Mouse (Mus musculus): Measurements from ENCODE around the gene Nrde2. TPM values are rescaled to one million over a fixed set of nuclear protein-coding genes. Genes with fewer than 3 reads are reported as not detected.

Gene Nrde2
- polyA plus RNA-seq, 1 experiment from 2014 or later, result 4.4 TPM

DNA sequence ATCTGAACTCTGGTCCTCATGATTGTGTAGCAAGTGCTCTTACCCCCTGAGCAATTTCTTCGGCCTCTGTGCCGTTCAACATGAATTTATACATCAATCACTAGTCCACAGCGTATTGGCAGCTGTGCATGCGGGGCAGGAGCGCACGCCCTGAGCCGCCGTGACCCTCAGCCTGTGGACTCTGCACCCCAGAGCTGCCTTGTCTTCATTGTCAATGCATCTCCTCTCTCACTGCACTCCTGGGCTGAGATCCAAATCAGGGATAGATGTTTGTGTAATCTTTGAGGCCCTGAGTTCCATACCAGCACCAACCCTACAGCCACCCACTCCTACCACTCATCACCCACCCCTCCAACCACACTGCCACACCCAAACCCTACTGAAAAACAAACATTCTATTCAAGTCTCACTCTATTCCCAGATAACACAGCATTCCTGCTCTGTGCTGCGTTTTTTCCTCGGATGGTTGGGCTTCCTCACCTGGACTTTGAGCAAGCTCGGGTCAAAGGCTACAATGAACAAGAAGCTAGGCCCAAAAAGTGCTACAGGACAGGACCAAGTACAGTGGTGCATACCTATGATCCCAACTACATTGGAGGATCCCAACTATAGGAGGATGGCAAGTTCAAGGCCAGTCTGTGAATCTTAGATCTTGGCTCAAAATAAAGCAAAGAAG is 16.5 kb downstream of the Nrde2 start:
- Histone ChIP-seq H3K9ac (ENCODE audit: low read depth, low read length) (no peak overlapping the region), H3K36me3 (ENCODE audit: control insufficient read depth, insufficient read depth) (peaks cover 19% of the 10 kb centered on the region), H3K27ac (ENCODE audit: low read length) (no peak overlapping the region), H3K4me2 (ENCODE audit: low read depth, low read length) (no peak overlapping the region), H3K4me3 (ENCODE audit: low read depth, low read length) (no peak overlapping the region), H3K4me1 (ENCODE audit: control insufficient read depth, low read depth, low read length) (no peaks in the 10 kb centered on the region), H3K9me3 (replicated peaks; ENCODE audit: control insufficient read depth, low read length) (no peaks in the 10 kb centered on the region), H3K27me3 (ENCODE audit: control insufficient read depth, insufficient read depth, low read depth, low read length) (no peaks in the 10 kb centered on the region)
- WGBS (ENCODE audit: insufficient replicate concordance), result 74% methylated on average over 11 of the region's 11 CpGs
- peak; percentile 65; the same call in 1 of the 2 replicates for ATAC-seq (ENCODE audit: low read depth)

DNA sequence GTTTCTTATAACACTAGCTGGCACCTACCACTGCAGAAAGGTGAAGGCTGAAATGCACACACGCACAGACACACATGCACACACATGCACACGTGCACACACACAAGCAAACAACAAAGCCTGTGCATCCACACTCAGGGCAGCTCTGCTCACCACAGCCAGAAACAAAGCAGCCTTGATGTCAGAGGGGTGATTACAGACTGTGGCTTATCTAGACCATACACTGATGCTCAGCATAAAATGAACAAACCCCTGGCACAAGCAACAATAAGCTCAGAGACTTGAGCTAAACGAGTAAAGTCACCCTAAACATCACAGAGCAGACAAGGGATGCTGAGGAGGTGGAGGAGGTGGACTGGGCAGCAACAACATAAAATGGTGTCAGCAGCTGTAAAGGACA is 24.3 kb downstream of the Nrde2 start:
- Histone ChIP-seq H3K36me3 (ENCODE audit: control insufficient read depth, insufficient read depth) (peaks cover 17% of the 10 kb centered on the region), H3K9me3 (replicated peaks; ENCODE audit: control insufficient read depth, low read length) (no peaks in the 10 kb centered on the region), H3K9ac (ENCODE audit: low read depth, low read length) (no peak overlapping the region), H3K27me3 (ENCODE audit: control insufficient read depth, insufficient read depth, low read depth, low read length) (no peaks in the 10 kb centered on the region), H3K27ac (ENCODE audit: low read length) (no peak overlapping the region), H3K4me1 (ENCODE audit: control insufficient read depth, low read depth, low read length) (no peaks in the 10 kb centered on the region; the same call in 1 of the 2 replicates), H3K4me3 (ENCODE audit: low read depth, low read length) (no peak overlapping the region), H3K4me2 (ENCODE audit: low read depth, low read length) (no peak overlapping the region)
- 55% methylated on average over 3 of the region's 3 CpGs for WGBS (ENCODE audit: insufficient replicate concordance)
- 0 out of 2 replicates have a peak, but pooled peaks have one; percentile 39 for ATAC-seq (ENCODE audit: low read depth)

DNA sequence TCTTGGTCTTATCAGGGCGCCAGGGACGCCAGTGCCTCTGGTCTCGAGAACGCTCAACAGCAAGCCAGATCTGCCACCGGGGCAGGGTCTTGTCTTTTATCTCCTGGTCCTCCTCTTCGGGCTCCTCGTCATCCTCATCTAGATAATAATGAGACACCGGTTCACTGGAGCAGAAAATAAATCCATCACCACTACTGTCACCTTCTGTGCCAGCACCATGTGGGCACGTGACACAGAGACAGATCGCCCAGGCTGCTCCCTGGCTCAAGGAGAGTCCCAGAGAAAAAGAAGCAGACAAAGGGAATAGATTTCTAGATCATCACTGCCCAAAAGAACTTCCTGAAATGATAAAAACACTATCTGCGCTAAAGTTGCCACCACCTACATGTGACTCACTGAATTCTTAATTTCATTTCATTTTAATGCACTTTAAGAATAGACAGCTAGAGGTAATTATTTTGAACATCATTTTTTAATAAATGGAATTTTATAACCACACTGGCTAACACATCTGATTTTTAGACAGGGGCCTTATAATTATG is 25.0 kb downstream of the Nrde2 start:
- Histone ChIP-seq H3K9ac (ENCODE audit: low read depth, low read length) (no peak overlapping the region), H3K4me1 (ENCODE audit: control insufficient read depth, low read depth, low read length) (no peaks in the 10 kb centered on the region; the same call in 1 of the 2 replicates), H3K27me3 (ENCODE audit: control insufficient read depth, insufficient read depth, low read depth, low read length) (no peaks in the 10 kb centered on the region), H3K27ac (ENCODE audit: low read length) (no peak overlapping the region), H3K4me2 (ENCODE audit: low read depth, low read length) (no peak overlapping the region), H3K36me3 (ENCODE audit: control insufficient read depth, insufficient read depth) (peaks cover 14% of the 10 kb centered on the region), H3K9me3 (replicated peaks; ENCODE audit: control insufficient read depth, low read length) (no peaks in the 10 kb centered on the region), H3K4me3 (ENCODE audit: low read depth, low read length) (no peak overlapping the region)
- 58% methylated on average over 11 of the region's 11 CpGs for WGBS (ENCODE audit: insufficient replicate concordance)
- ATAC-seq (ENCODE audit: low read depth), result no peak

DNA sequence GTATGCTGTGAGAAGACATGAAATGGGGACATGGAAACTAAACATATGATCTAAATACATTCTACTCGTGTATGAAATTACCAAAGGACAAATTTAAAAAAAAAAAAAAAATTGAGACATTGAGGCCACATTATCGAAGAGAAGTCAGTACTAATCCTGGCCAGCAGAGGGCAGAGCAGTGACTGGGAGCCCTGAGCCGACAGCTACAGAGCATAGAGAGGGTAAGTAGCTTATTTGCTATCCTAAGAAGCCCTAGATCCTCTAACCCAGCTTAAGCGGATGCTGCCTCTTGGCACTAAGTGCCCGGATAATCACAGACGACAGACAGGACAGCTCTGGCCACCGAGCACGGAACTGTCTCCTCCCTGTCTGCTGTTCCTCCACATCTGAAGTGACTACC is 27.8 kb downstream of the Nrde2 start:
- H3K27ac ChIP-seq (ENCODE audit: low read length), result no peak overlapping the region
- no peaks in the 10 kb centered on the region; the same call in 1 of the 2 replicates for H3K4me1 ChIP-seq (ENCODE audit: control insufficient read depth, low read depth, low read length)
- H3K36me3 ChIP-seq (ENCODE audit: control insufficient read depth, insufficient read depth), result peaks cover 15% of the 10 kb centered on the region
- H3K4me2 ChIP-seq (ENCODE audit: low read depth, low read length), result no peak overlapping the region
- no peak overlapping the region for H3K4me3 ChIP-seq (ENCODE audit: low read depth, low read length)
- H3K9ac ChIP-seq (ENCODE audit: low read depth, low read length), result no peak overlapping the region
- H3K27me3 ChIP-seq (ENCODE audit: control insufficient read depth, insufficient read depth, low read depth, low read length), result no peaks in the 10 kb centered on the region
- no peak for ATAC-seq (ENCODE audit: low read depth)
- WGBS (ENCODE audit: insufficient replicate concordance), result 47% methylated on average over 8 of the region's 8 CpGs
- H3K9me3 ChIP-seq (replicated peaks; ENCODE audit: control insufficient read depth, low read length), result no peaks in the 10 kb centered on the region

DNA sequence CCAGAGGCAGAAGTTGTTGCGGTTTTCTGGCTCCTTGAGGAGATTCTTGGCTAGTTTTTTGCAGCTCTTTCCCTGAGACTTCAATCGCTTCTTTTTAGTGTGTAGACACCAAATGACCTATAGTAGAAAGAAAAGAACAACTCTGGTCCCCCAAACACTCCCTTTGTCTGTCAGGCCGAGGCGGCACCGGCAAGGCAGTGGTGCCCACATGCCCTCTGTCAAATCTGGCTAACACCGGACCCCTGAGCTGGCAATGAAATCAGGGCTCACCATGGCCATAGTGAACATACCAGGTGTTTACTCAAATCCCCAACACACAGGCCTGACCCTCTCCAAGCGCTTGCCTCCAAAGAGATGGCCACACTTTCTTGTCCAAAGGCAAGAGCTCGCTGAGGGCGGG is 28.3 kb downstream of the Nrde2 start:
- 74% methylated on average over 9 of the region's 9 CpGs for WGBS (ENCODE audit: insufficient replicate concordance)
- Histone ChIP-seq H3K4me2 (ENCODE audit: low read depth, low read length) (no peak overlapping the region), H3K27ac (ENCODE audit: low read length) (no peak overlapping the region), H3K4me3 (ENCODE audit: low read depth, low read length) (no peak overlapping the region), H3K9me3 (replicated peaks; ENCODE audit: control insufficient read depth, low read length) (no peaks in the 10 kb centered on the region), H3K4me1 (ENCODE audit: control insufficient read depth, low read depth, low read length) (no peaks in the 10 kb centered on the region; the same call in 1 of the 2 replicates), H3K27me3 (ENCODE audit: control insufficient read depth, insufficient read depth, low read depth, low read length) (no peaks in the 10 kb centered on the region), H3K36me3 (ENCODE audit: control insufficient read depth, insufficient read depth) (peaks cover 15% of the 10 kb centered on the region), H3K9ac (ENCODE audit: low read depth, low read length) (no peak overlapping the region)
- ATAC-seq (ENCODE audit: low read depth), result no peak

DNA sequence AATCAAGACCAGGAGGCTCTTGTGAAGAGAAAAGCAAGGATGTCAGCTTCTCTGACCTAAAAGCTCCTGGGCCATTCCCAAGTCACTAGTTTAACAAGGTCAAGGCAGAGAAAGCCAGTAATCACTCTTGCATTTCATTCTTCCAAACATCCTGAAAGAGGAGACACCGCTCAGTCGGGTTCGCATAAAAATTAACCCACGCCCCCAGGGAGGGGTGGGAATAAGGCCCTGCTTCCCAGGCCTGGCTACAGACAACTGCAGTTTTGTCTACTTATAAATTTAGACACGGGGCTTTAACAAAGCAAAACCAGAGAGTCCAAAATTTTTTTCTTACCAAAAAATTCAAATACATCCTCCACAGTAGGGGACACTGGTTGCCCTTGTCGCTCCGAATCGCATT is 30.5 kb downstream of the Nrde2 start:
- Histone ChIP-seq H3K9me3 (replicated peaks; ENCODE audit: control insufficient read depth, low read length) (no peaks in the 10 kb centered on the region), H3K4me3 (ENCODE audit: low read depth, low read length) (no peak overlapping the region), H3K9ac (ENCODE audit: low read depth, low read length) (no peak overlapping the region), H3K27ac (ENCODE audit: low read length) (no peak overlapping the region), H3K4me2 (ENCODE audit: low read depth, low read length) (no peak overlapping the region), H3K27me3 (ENCODE audit: control insufficient read depth, insufficient read depth, low read depth, low read length) (no peaks in the 10 kb centered on the region), H3K36me3 (ENCODE audit: control insufficient read depth, insufficient read depth) (peaks cover 30% of the 10 kb centered on the region), H3K4me1 (ENCODE audit: control insufficient read depth, low read depth, low read length) (no peaks in the 10 kb centered on the region)
- no peak for ATAC-seq (ENCODE audit: low read depth)
- 84% methylated on average over 8 of the region's 8 CpGs for WGBS (ENCODE audit: insufficient replicate concordance)

DNA sequence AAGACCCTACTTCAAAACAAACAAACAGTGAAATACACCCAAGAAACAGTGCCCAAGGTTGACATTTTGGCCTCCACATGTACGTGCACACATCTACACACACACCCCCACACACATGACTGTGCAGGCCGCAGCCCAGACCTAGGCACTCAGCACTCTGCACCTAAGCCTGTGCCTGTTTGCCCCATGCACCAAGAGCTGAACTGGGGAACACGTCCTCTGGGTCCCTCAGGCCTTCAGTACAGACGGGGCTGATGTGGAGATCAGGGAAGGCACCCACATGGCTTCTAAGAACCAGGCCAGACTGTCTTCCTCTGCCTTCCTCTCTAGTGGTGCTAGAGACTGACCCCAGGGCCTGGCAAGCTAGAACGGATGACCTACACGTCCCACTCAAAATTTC is 30.9 kb downstream of the Nrde2 start:
- no peaks in the 10 kb centered on the region for H3K9me3 ChIP-seq (replicated peaks; ENCODE audit: control insufficient read depth, low read length)
- H3K27me3 ChIP-seq (ENCODE audit: control insufficient read depth, insufficient read depth, low read depth, low read length), result no peaks in the 10 kb centered on the region
- no peak overlapping the region for H3K4me2 ChIP-seq (ENCODE audit: low read depth, low read length)
- H3K4me1 ChIP-seq (ENCODE audit: control insufficient read depth, low read depth, low read length), result no peaks in the 10 kb centered on the region
- 66% methylated on average over 6 of the region's 6 CpGs for WGBS (ENCODE audit: insufficient replicate concordance)
- H3K36me3 ChIP-seq (ENCODE audit: control insufficient read depth, insufficient read depth), result peaks cover 32% of the 10 kb centered on the region
- no peak overlapping the region for H3K27ac ChIP-seq (ENCODE audit: low read length)
- H3K4me3 ChIP-seq (ENCODE audit: low read depth, low read length), result no peak overlapping the region
- no peak for ATAC-seq (ENCODE audit: low read depth)
- H3K9ac ChIP-seq (ENCODE audit: low read depth, low read length), result no peak overlapping the region

DNA sequence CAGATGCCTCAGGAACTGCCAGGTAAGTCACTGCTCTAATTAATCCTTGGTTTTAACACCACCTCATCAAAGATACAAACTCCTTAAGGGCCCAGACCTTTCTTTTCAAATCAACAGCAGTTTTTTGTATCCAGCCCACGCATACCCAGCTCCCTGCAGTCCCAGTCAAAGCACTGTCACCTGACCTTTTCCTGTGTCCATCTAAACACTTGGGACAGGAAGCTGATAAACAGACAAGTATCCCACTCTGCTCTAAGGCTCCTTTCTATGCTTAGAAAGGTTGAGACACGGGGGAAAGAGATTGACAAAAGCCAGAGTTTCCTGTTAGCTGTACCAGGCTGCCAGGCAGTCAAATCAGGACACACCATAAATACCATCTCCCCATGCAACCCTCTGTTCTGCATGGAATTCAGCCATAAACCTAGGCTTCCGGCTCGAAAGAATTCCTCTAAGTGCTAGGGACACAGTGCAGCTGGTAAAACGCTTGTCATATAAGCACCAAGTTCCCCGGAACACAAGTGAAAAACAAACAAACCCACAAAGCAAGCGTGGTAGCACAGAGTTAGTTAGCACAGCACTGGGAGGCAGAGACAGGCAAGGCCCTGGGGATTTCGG is 31.5 kb downstream of the Nrde2 start:
- Histone ChIP-seq H3K9me3 (replicated peaks; ENCODE audit: control insufficient read depth, low read length) (no peaks in the 10 kb centered on the region), H3K27me3 (ENCODE audit: control insufficient read depth, insufficient read depth, low read depth, low read length) (no peaks in the 10 kb centered on the region), H3K27ac (ENCODE audit: low read length) (no peak overlapping the region), H3K4me2 (ENCODE audit: low read depth, low read length) (no peak overlapping the region), H3K4me1 (ENCODE audit: control insufficient read depth, low read depth, low read length) (no peaks in the 10 kb centered on the region), H3K36me3 (ENCODE audit: control insufficient read depth, insufficient read depth) (peaks cover 38% of the 10 kb centered on the region), H3K9ac (ENCODE audit: low read depth, low read length) (no peak overlapping the region), H3K4me3 (ENCODE audit: low read depth, low read length) (no peak overlapping the region)
- WGBS (ENCODE audit: insufficient replicate concordance), result 66% methylated on average over 8 of the region's 8 CpGs
- no peak for ATAC-seq (ENCODE audit: low read depth)

Data from liver, embryonic 16.5 days (tissue).